In the genomic region with DNA sequence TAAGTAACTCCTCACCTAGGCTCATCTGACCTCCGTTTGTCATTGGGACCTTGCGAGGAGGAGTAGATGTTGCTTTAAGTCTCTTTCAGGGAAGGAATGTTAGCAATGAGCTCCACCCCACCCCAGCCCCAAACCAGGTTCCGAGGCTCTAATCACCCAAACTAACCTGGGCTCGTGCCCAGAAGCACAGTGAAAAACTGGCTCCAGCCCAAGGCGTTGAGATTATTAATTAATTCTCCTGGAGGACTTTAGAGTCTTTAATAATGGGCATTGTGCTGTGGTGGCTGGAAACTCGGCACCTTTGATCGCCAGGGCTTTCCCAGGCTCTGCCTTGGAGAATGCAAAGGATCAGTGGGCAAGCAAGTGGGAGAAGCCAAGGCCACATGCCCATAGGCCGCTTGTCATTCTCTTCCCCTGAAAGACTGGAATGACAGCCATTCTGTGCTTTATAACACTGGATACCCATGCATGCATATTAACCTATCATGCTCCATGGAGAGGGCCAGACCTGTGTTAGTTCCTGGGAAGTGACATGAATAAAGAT, we compare ENCODE assay signal across 9 mouse cellular contexts. TPM values are rescaled to one million over a fixed set of nuclear protein-coding genes. Genes with fewer than 3 reads are reported as not detected.
DNase-seq lines count a peak whose midpoint lies in the region; ATAC-seq and TF ChIP-seq lines count a peak whose summit lies in the region.
"Had no signal": no experiment of that assay in that cellular context is flagged by ENCODE, and none has a peak within 500 bp of the region (broad histone marks: within the 10 kb centered on the region; RNA-seq: fewer than 3 reads in every experiment).

No protein-coding gene starts in this region.

- H3K9me3 ChIP-seq in forebrain, embryonic 13.5 days (replicated peaks), result no peaks in the 10 kb centered on the region
- no peaks in the 10 kb centered on the region for H3K9me3 ChIP-seq in forebrain, embryonic 11.5 days (ENCODE audit: control insufficient read depth, low read length)
- H3K9me3 ChIP-seq in lung, embryonic 16.5 days (ENCODE audit: control insufficient read depth, low read length), result no peaks in the 10 kb centered on the region
- no peaks in the 10 kb centered on the region for H3K9me3 ChIP-seq in forebrain, embryonic 16.5 days (ENCODE audit: control insufficient read depth, low read length)
- H3K9me3 ChIP-seq: megakaryocyte, embryonic 14.5 days had no signal

- 0 out of 2 replicates have a peak overlapping the region, but pooled peaks have one; percentile 26 for H3K9ac ChIP-seq in forebrain, embryonic 13.5 days
- H3K9ac ChIP-seq in forebrain, embryonic 11.5 days (ENCODE audit: low read length), result no peak overlapping the region
- no peak overlapping the region for H3K9ac ChIP-seq in lung, embryonic 16.5 days (ENCODE audit: low read length)
- H3K9ac ChIP-seq in forebrain, embryonic 16.5 days (replicated peaks; ENCODE audit: low read depth, low read length), result no peak overlapping the region

- peaks cover 24% of the 10 kb centered on the region for H3K36me3 ChIP-seq in forebrain, embryonic 13.5 days (ENCODE audit: poor library complexity, severe bottlenecking)
- H3K36me3 ChIP-seq in forebrain, embryonic 11.5 days (ENCODE audit: control insufficient read depth, insufficient read depth, low read length), result peaks cover 5% of the 10 kb centered on the region
- peaks cover 5% of the 10 kb centered on the region; the same call in 1 of the 2 replicates for H3K36me3 ChIP-seq in lung, embryonic 16.5 days (ENCODE audit: control insufficient read depth, insufficient read depth, low read length)
- H3K36me3 ChIP-seq in forebrain, embryonic 16.5 days (ENCODE audit: control insufficient read depth, insufficient read depth), result 0 out of 2 replicates have a peak, but pooled peaks cover 1% of the 10 kb centered on the region
- H3K36me3 ChIP-seq in thymus, adult 2 months (ENCODE audit: control insufficient read depth, insufficient read depth, low read length), result peaks cover 9% of the 10 kb centered on the region

- 32% methylated on average over 8 of the region's 8 CpGs for WGBS in forebrain, embryonic 13.5 days
- 77% methylated on average over 8 of the region's 8 CpGs for WGBS in forebrain, embryonic 11.5 days
- 47% methylated on average over 8 of the region's 8 CpGs for WGBS in lung, embryonic 16.5 days
- 17% methylated on average over 8 of the region's 8 CpGs for WGBS in forebrain, embryonic 16.5 days
- 93% methylated on average over 8 of the region's 8 CpGs for WGBS in thymus, adult 2 months

- no peak for TF ChIP-seq CTCF in thymus, adult 2 months (IDR thresholded peaks at IDR 0.05; ENCODE audit: borderline replicate concordance, control insufficient read depth, extremely low read depth, insufficient read depth, low read length, poor library complexity)

- peaks cover 21% of the 10 kb centered on the region for H3K4me1 ChIP-seq in forebrain, embryonic 13.5 days
- 0 out of 2 replicates have a peak, but pooled peaks cover 3% of the 10 kb centered on the region for H3K4me1 ChIP-seq in forebrain, embryonic 11.5 days (replicated peaks; ENCODE audit: control insufficient read depth, insufficient read depth, low read length)
- H3K4me1 ChIP-seq in lung, embryonic 16.5 days (replicated peaks; ENCODE audit: control insufficient read depth, insufficient read depth, low read length), result peaks cover 3% of the 10 kb centered on the region; the same call in 1 of the 2 replicates
- H3K4me1 ChIP-seq in forebrain, embryonic 16.5 days (replicated peaks; ENCODE audit: control insufficient read depth, insufficient read depth, low read length), result peaks cover 7% of the 10 kb centered on the region; the same call in 1 of the 2 replicates
- H3K4me1 ChIP-seq in thymus, adult 2 months (replicated peaks; ENCODE audit: control insufficient read depth, insufficient read depth, low read length), result no peaks in the 10 kb centered on the region

- H3K4me3 ChIP-seq in forebrain, embryonic 13.5 days, result no peak overlapping the region
- no peak overlapping the region for H3K4me3 ChIP-seq in forebrain, embryonic 11.5 days (ENCODE audit: low read depth, low read length)
- no peak overlapping the region for H3K4me3 ChIP-seq in lung, embryonic 16.5 days (ENCODE audit: low read length)
- H3K4me3 ChIP-seq in forebrain, embryonic 16.5 days (replicated peaks; ENCODE audit: low read length), result no peak overlapping the region
- H3K4me3 ChIP-seq in thymus, adult 2 months (ENCODE audit: control insufficient read depth, insufficient read depth, low read length), result no peak overlapping the region
- H3K4me3 ChIP-seq: megakaryocyte, embryonic 14.5 days had no signal

- peak overlapping the region; percentile 74 for H3K27ac ChIP-seq in forebrain, embryonic 13.5 days
- no peak overlapping the region for H3K27ac ChIP-seq in forebrain, embryonic 11.5 days (ENCODE audit: low read depth, low read length)
- H3K27ac ChIP-seq in lung, embryonic 16.5 days (ENCODE audit: low read length), result peak overlapping the region; percentile 28; the same call in 1 of the 2 replicates
- no peak overlapping the region for H3K27ac ChIP-seq in forebrain, embryonic 16.5 days (ENCODE audit: low read length)
- no peak overlapping the region for H3K27ac ChIP-seq in thymus, adult 2 months (ENCODE audit: control insufficient read depth, insufficient read depth, low read length)

- H3K27me3 ChIP-seq in forebrain, embryonic 13.5 days, result no peaks in the 10 kb centered on the region
- H3K27me3 ChIP-seq in forebrain, embryonic 11.5 days (ENCODE audit: control insufficient read depth, insufficient read depth, low read length), result no peaks in the 10 kb centered on the region
- H3K27me3 ChIP-seq in lung, embryonic 16.5 days (ENCODE audit: control insufficient read depth, insufficient read depth, low read depth, low read length), result no peaks in the 10 kb centered on the region
- H3K27me3 ChIP-seq in forebrain, embryonic 16.5 days (replicated peaks; ENCODE audit: control insufficient read depth, insufficient read depth, low read length), result no peaks in the 10 kb centered on the region
- H3K27me3 ChIP-seq in thymus, adult 2 months (ENCODE audit: control insufficient read depth, insufficient read depth, low read length), result no peaks in the 10 kb centered on the region
- H3K27me3 ChIP-seq: megakaryocyte, embryonic 14.5 days had no signal

- ATAC-seq in forebrain, embryonic 13.5 days, result peak; percentile 83
- ATAC-seq in forebrain, embryonic 11.5 days (replicated peaks; ENCODE audit: low FRiP score), result no peak
- ATAC-seq in lung, embryonic 16.5 days (ENCODE audit: low read depth), result peak; percentile 50; the same call in 1 of the 2 replicates
- peak; percentile 80 for ATAC-seq in forebrain, embryonic 16.5 days
- ATAC-seq in erythroblast, adult 5-6 weeks (replicated peaks; ENCODE audit: low FRiP score, poor library complexity, severe bottlenecking), result no peak

- TF ChIP-seq POLR2A in thymus, adult 2 months (IDR thresholded peaks at IDR 0.05; ENCODE audit: control insufficient read depth, extremely low read depth, insufficient read depth, low read length, poor library complexity), result no peak

- H3K4me2 ChIP-seq in forebrain, embryonic 13.5 days, result peak overlapping the region; percentile 4; the same call in 1 of the 2 replicates
- no peak overlapping the region for H3K4me2 ChIP-seq in forebrain, embryonic 11.5 days (ENCODE audit: low read depth, low read length, severe bottlenecking)
- no peak overlapping the region for H3K4me2 ChIP-seq in lung, embryonic 16.5 days (ENCODE audit: low read depth, low read length)
- H3K4me2 ChIP-seq in forebrain, embryonic 16.5 days (ENCODE audit: low read length), result no peak overlapping the region

- no peak for DNase-seq in forebrain, embryonic 11.5 days (ENCODE audit: low spot score)
- no peak for DNase-seq in lung, postnatal 25 days (ENCODE audit: low spot score)
- peak; percentile 70 to 84 for DNase-seq in kidney, postnatal 4 days
- DNase-seq in thymus, adult 2 months, result no peak

RNA-seq across cellular contexts. Expression of a gene that starts 17.4 kb away (rescaled TPM):
- 274 and 296 TPM in 2 replicates for polyA plus RNA-seq in forebrain, embryonic 13.5 days (2015; fragmentation: Nextera tagmentation; extraction: Ambion mirVana)
- polyA plus RNA-seq in forebrain, embryonic 11.5 days (2014; fragmentation: Nextera tagmentation; extraction: Ambion mirVana), result 118 and 135 TPM in 2 replicates
- polyA plus RNA-seq in lung, embryonic 16.5 days (2015; fragmentation: Nextera tagmentation; extraction: Ambion mirVana), result 244 and 251 TPM in 2 replicates
- 334 and 346 TPM in 2 replicates for polyA plus RNA-seq in forebrain, embryonic 16.5 days (2015; fragmentation: Nextera tagmentation; extraction: Ambion mirVana)
- total RNA-seq in erythroblast, adult 5-6 weeks (2015; ENCODE audit: low replicate concordance), result 66.7 and 82.0 TPM in 2 replicates
- 175 and 205 TPM in 2 replicates for total RNA-seq in erythroblast, adult 5-6 weeks (2017; ENCODE audit: low replicate concordance)
- 269 and 361 TPM in 2 replicates for polyA plus RNA-seq in thymus, adult 2 months (2012; rRNA removed)

RNA-seq across cellular contexts. Expression of a gene that starts 39.5 kb away (rescaled TPM):
- 4.4 and 4.5 TPM in 2 replicates for polyA plus RNA-seq in forebrain, embryonic 13.5 days (2015; fragmentation: Nextera tagmentation; extraction: Ambion mirVana)
- 1.1 and 1.8 TPM in 2 replicates for polyA plus RNA-seq in forebrain, embryonic 11.5 days (2014; fragmentation: Nextera tagmentation; extraction: Ambion mirVana)
- 9.2 and 9.7 TPM in 2 replicates for polyA plus RNA-seq in lung, embryonic 16.5 days (2015; fragmentation: Nextera tagmentation; extraction: Ambion mirVana)
- 6.2 and 9.5 TPM in 2 replicates for polyA plus RNA-seq in forebrain, embryonic 16.5 days (2015; fragmentation: Nextera tagmentation; extraction: Ambion mirVana)
- not detected in 2 replicates for total RNA-seq in erythroblast, adult 5-6 weeks (2015; ENCODE audit: low replicate concordance)
- total RNA-seq in erythroblast, adult 5-6 weeks (2017; ENCODE audit: low replicate concordance), result 0.17 TPM in 1 of 2 replicates, not detected in the other
- 1.6 and 2.2 TPM in 2 replicates for polyA plus RNA-seq in thymus, adult 2 months (2012; rRNA removed)

RNA-seq across cellular contexts. Expression of a gene that starts 51.5 kb away (rescaled TPM):
- 21.6 and 22.5 TPM in 2 replicates for polyA plus RNA-seq in forebrain, embryonic 13.5 days (2015; fragmentation: Nextera tagmentation; extraction: Ambion mirVana)
- polyA plus RNA-seq in forebrain, embryonic 11.5 days (2014; fragmentation: Nextera tagmentation; extraction: Ambion mirVana), result 29.3 and 34.6 TPM in 2 replicates
- polyA plus RNA-seq in lung, embryonic 16.5 days (2015; fragmentation: Nextera tagmentation; extraction: Ambion mirVana), result 24.8 and 25.5 TPM in 2 replicates
- 18.8 and 23.1 TPM in 2 replicates for polyA plus RNA-seq in forebrain, embryonic 16.5 days (2015; fragmentation: Nextera tagmentation; extraction: Ambion mirVana)
- 13.4 and 16.9 TPM in 2 replicates for total RNA-seq in erythroblast, adult 5-6 weeks (2015; ENCODE audit: low replicate concordance)
- total RNA-seq in erythroblast, adult 5-6 weeks (2017; ENCODE audit: low replicate concordance), result 10.4 and 13.4 TPM in 2 replicates
- polyA plus RNA-seq in thymus, adult 2 months (2012; rRNA removed), result 81.8 and 102 TPM in 2 replicates

Comparison
In these comparisons a context has a peak if more than half of its experiments do, and no peak if none do; other contexts are left out.
1. ATAC-seq: peak in forebrain, embryonic 13.5 days (single experiment), lung, embryonic 16.5 days (single experiment) and forebrain, embryonic 16.5 days (single experiment); none in forebrain, embryonic 11.5 days (single experiment) and erythroblast, adult 5-6 weeks (single experiment).
2. H3K27ac ChIP-seq: peak in forebrain, embryonic 13.5 days (single experiment) and lung, embryonic 16.5 days (single experiment); none in forebrain, embryonic 11.5 days (single experiment), forebrain, embryonic 16.5 days (single experiment) and thymus, adult 2 months (single experiment).
3. DNase-seq: peak in kidney, postnatal 4 days (2 of 2); none in forebrain, embryonic 11.5 days (single experiment), lung, postnatal 25 days (single experiment) and thymus, adult 2 months (single experiment).